Mouse (Mus musculus) neutrophil, adult 5-6 weeks (primary cell): ENCODE data around the gene Acbd7. TPM values are rescaled to one million over a fixed set of nuclear protein-coding genes. Genes with fewer than 3 reads are reported as not detected.

Experiments
- ATAC-seq: fragments of 151-379, 151-347 bp; 2 replicates; pipeline ENCODE4 v1.8.0; 2017; ENCODE audit warnings: mild to moderate bottlenecking, moderate TSS enrichment; ENCODE audit not compliant: insufficient number of reproducible peaks, poor library complexity, low FRiP score, severe bottlenecking; ENCODE audit errors: extremely low read depth
- total RNA-seq: library from RNA; stranded (forward); fragments of 200-1000 nt; gene quantifications from 2 replicates; pipeline ENCODE4 v1.2.3, GENCODE M21; 2017

Acbd7 gene
- total RNA-seq, 1 experiment from 2014 or later: not detected

- ATAC-seq: no peak
Measured at GRCm38 (mm10) chr2:3357887-3358286, 21.9 kb downstream of the Acbd7 start.

GRCm38 (mm10) chr2:3361067-3361466 lies 25.1 kb downstream of the Acbd7 start:
- no peak for ATAC-seq

DNA sequence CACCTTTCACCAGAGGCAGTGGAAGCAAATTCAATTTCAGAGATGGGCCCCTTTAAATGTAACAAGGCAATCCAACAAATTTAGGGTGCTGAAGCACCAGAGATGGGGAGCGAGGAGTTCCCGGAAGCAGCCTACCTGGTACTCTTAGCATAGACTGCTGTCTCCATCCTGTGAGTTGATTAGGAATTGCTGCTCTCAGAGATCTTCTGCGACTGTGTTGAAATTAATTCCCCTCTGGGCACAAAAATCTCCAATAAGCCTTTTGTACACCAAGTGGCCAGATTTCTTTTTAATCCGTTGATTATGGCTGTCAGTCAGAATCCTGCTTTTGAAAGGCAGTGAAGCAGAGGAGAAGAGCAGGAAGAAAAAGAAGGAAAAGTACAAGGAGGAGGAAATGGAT lies 29.2 kb downstream of the Acbd7 start:
- no peak for ATAC-seq

GRCm38 (mm10) chr2:3387105-3387860 lies 51.3 kb downstream of the Acbd7 start:
- ATAC-seq: no peak

Other genes starting within 250 kb of the Acbd7 start
- gene Fam171a1, start 221.9 kb upstream of the Acbd7 start, total RNA-seq: not detected in 2 replicates
- gene Nmt2, start 52.0 kb upstream of the Acbd7 start, total RNA-seq: 19.7 and 23.6 TPM in 2 replicates
- gene Rpp38, start 3.5 kb upstream of the Acbd7 start, total RNA-seq: 4.1 and 4.2 TPM in 2 replicates
- not detected in 2 replicates for gene Olah, start 61.0 kb downstream of the Acbd7 start, total RNA-seq
- 2.0 and 4.1 TPM in 2 replicates for gene Meig1, start 86.5 kb downstream of the Acbd7 start, total RNA-seq
- gene Dclre1c, start 88.0 kb downstream of the Acbd7 start, total RNA-seq: 50.7 and 51.4 TPM in 2 replicates
- 0.47 and 1.4 TPM in 2 replicates for gene Suv39h2, start 138.9 kb downstream of the Acbd7 start, total RNA-seq
- 11.3 and 16.1 TPM in 2 replicates for gene Gm45902, start 176.6 kb downstream of the Acbd7 start, total RNA-seq
- 100 and 108 TPM in 2 replicates for gene Hspa14, start 176.6 kb downstream of the Acbd7 start, total RNA-seq
- 0.98 and 1.3 TPM in 2 replicates for gene Cdnf, start 176.9 kb downstream of the Acbd7 start, total RNA-seq
- 425 and 533 TPM in 2 replicates for gene Fam107b, start 234.3 kb downstream of the Acbd7 start, total RNA-seq